Mouse (Mus musculus) induced T-regulatory cell, adult 2 months (primary cell): ENCODE data around the gene Eif2d.
A peak's percentile ranks its signal among the peaks of the same experiment; 100 is the strongest.
"Not testable (repeated sequence)": the region's sequence is repeated elsewhere in the genome, so short reads cannot be mapped to it uniquely, and the experiment has no call there.

Experiments
- DNase-seq: peaks from one replicate; pipeline ENCODE4 v3.0.0-alpha.2; 2012; ENCODE audit warnings: low read depth

Gene Eif2d

GRCm38 (mm10) chr1:131139102-131140095 is 13.6 kb upstream of the Eif2d start:
- peak; percentile 68 for DNase-seq

GRCm38 (mm10) chr1:131141449-131141848 is 11.5 kb upstream of the Eif2d start:
- no peak for DNase-seq

DNA sequence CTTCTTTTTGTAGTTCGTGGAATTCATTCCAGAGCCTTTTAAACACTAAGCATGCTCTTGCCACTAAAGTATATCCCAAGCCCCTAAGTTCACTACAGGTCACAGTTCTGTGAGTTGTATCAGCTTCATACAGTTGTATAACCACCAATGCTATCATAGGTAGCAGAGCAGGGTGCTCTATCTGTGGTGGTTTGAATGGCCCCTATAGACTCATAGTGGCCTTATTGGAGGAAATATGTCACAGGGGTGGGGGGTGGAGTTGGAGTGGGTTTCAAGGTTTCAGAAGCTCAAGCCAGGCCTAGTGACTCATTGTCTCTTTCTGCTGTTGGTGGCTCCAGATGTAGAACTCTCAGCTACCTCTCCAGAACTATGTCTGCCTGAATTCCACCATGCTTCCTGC is 10.5 kb upstream of the Eif2d start:
- DNase-seq, result no peak

DNA sequence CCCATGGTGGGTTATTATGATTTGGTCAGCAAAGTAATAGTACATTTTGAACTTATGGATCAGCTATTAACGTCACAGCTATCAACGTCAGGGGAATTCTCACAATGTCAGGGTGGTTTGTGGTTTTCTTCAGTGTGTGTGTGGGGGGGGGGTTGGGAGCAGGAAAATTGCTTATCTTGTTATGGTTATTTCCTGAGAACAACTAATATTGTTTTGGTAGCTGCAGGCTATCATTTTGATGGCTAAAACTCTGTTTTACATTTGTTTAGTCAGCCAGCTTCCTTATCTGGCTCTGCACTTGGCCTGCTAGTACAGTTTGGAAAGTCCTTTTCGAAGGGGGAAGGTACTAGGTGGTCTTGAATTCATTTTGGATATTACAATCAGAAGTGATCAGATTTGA is 7.8 kb upstream of the Eif2d start:
- not testable (repeated sequence) for DNase-seq

GRCm38 (mm10) chr1:131146181-131146614 is 6.8 kb upstream of the Eif2d start:
- no peak for DNase-seq

DNA sequence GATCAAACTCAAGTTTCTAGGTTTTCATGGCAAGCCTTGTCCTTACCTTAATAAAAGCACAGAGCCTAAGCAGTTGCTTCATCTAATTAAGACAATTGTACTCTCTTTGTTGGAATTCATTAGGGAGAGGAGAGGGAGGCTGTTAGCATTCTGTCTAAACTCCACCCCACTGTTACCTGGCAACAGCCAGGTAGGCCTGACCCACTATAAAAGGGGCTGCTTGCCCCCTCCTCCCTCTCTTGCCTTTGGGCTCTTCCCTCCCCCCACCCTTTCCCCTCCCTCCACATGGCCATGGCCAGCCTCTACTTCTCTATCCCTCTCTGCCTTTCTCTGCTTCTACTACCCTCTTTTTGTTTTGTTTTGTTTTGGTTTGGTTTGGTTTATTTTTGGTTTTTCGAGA is 3.5 kb upstream of the Eif2d start:
- DNase-seq, result no peak

DNA sequence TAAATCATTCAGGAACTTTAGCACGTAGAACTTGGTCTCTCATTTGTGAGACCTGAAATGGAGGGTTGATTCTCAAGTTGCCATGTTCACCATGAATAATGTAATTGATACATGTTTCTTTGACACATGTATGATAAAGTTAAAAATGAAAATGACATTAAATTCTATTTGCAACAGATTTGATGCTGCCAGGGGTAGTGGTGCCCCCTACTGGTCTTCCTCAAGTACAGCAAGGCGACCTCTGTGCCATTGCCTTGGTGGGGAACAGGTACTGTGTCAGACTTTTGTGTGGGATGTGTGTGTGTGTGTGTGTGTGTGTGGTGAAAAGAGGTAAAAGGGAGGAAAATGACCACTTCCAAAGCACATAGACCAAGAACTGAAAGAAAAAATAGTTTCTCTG is 2.5 kb downstream of the Eif2d start:
- peak; percentile 79 for DNase-seq

DNA sequence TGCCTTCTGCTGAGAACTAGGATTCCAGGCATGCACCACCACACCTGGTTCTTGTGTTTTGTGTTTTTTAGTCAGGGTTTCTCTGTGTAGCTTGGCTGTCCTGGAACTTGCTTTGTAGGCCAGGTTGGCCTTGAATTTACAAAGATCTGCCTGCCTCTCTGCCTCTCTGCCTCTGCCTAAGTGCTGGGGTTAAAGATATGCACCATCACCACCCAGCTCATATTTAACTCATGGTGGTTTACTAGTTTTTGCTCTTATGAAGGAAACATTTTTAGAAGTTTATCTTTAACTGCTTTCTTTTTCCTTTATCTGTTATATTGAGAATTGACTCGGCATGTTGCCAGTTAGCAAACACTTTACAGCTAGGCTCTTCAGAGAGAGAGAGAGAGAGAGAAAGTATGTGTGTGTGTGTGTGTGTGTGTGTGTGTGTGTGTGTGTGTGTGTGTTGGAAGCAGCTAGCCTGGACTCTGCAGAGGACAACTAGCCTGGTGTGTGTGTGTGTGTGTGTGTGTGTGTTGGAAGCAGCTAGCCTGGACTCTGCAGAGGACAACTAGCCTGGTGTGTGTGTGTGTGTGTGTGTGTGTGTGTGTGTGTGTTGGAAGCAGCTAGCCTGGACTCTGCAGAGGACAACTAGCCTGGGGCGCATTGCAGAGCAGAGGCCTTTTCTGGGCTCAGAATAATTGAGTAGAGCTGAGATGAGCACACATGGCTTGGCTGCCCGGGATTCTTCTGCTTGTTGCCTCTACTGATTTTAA is 6.8 kb downstream of the Eif2d start:
- DNase-seq, result not testable (repeated sequence)

- no peak for DNase-seq
These were observed 8.1 kb downstream of the Eif2d start for GRCm38 (mm10) chr1:131161091-131161490.

GRCm38 (mm10) chr1:131164427-131164826 is 11.4 kb downstream of the Eif2d start:
- no peak for DNase-seq

DNA sequence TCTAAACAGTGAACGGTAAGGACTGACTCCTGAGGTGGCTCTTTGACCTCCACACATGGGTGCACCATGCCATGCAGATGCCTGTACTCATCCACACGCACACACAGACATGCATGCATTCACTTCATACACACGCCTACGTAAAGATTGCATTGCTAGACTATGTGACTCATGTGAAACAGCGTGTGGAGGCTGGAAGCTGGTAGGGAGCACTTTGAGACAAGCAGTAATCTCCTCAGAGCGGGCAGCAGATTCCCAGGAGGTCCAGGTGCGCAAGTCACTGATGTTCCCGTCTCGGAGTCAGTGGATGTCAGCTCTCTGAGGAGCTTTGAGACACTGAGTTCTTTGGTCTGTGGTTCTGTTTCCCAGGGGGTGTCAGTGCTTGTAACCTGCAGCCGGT is 14.6 kb downstream of the Eif2d start:
- no peak for DNase-seq

GRCm38 (mm10) chr1:131173001-131173400 is 20.0 kb downstream of the Eif2d start:
- no peak for DNase-seq

DNA sequence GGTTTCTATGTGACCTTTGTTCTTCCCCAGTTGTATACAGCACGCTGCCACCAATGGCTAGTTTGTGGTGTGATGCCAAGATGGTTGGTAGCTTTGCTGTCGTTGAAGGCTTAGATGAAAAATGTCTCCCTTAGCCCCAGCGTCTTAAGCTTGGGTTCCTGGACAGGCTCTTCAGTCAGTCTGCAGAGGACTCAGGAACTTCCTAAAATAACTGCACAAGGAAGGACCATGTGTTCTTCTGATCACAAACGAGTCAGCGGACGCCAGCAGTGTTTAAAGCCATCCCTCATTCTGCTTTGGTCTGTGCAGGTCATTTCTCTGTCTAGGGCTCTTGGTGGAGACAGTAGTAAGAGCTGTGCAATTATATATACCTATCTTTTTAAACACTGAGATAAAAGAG is 20.8 kb downstream of the Eif2d start:
- no peak for DNase-seq

- no peak for DNase-seq
These were observed 21.4 kb downstream of the Eif2d start for GRCm38 (mm10) chr1:131174299-131174861.

- peak; percentile 5 for DNase-seq
These were observed 22.2 kb downstream of the Eif2d start for GRCm38 (mm10) chr1:131175189-131175588.

DNA sequence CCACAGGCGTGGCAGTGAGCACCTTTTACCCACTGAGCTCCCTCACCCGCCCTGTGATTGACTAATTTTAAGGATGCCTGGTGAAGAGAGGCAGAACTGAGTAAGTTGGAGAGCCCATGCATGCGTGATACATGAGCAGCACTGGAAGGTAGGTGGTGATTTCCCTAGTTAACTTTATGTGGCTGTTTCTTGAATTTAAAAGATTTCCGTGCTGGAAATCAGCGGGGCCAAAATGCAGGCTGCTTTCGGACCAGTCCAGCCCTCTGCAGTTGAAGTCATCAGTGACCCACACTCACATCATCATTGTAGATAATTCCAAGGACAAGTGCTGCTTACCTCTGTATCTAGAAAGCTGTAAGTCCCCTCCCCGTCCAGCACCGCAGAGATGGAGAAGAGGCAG is 22.8 kb downstream of the Eif2d start:
- no peak for DNase-seq

GRCm38 (mm10) chr1:131177249-131177648 is 24.3 kb downstream of the Eif2d start:
- DNase-seq, result no peak

- DNase-seq, result no peak
These were observed 25.1 kb downstream of the Eif2d start for GRCm38 (mm10) chr1:131178083-131178482.

GRCm38 (mm10) chr1:131180386-131180785 is 27.4 kb downstream of the Eif2d start:
- no peak for DNase-seq

DNA sequence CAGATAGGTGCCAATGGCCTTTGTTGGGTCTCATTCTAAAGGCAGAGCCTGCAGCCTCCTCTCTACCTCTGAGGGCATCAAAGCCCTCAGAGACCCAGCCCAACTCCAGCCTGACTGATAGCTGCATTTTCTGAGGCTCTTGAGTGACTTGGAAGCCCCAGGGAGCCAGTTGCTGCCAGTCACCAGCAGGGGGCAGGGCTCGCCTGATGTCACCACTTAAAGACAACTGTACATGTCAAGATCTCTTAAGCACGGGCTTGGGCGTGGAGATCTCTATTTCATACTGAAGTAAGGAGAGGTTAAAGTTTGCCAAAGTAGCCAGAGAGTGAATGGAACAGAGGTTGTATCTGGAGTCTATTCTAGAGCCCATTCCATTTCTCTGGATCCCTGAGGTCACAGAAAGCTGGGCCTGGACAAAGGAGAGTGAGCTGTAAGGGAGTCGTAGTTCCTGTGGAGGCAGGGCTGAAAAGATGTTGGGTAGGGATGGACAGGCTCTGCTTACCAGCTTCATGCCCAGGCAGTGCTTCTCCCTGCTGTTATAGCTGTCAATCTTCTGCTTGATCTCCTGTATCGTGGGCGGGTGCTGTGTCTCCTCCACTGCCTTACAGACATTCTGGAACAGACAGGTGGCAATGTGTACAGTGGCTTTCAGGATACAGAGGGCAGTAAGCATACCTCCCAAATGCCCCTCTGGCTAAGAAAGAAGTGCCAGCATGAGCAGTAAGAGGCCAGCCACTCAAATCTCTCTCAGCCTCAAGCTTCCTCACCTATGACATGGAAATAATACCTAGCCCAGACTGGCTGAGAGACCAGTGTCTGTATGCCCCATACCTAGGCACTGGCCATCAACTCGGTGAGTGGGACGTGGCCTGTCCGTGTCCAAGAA is 28.9 kb downstream of the Eif2d start:
- DNase-seq, result peak; percentile 93

- peak; percentile 55 for DNase-seq
These were observed 30.2 kb downstream of the Eif2d start for GRCm38 (mm10) chr1:131183201-131183600.
